In the genomic region with DNA sequence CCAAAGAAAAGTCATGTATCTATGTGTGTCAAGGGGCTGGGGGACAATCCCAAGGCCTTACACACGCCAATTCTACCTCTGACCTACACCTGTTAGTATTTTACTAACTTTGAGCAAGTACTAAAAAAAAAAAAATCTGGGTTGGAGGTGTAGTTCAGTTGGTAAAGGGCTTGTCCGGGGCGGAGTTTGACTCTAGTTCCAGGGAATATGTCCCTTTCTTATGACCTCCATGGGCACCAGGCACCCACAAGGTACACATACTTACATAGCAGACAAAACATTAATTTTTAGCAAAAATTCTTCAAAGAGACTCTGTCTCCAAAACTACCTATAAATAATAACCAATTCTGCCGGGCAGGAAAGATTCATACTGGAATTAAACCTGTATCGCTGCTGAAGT, we compare ENCODE assay signal across 8 mouse cellular contexts. TPM values are rescaled to one million over a fixed set of nuclear protein-coding genes. Genes with fewer than 3 reads are reported as not detected.
A peak's percentile ranks its signal among the peaks of the same experiment; 100 is the strongest.
DNase-seq lines count a peak whose midpoint lies in the region; ATAC-seq and TF ChIP-seq lines count a peak whose summit lies in the region.

No protein-coding gene starts in this region.

- no peak for ATAC-seq in embryonic facial prominence, embryonic 14.5 days (ENCODE audit: low read depth)
- ATAC-seq in kidney, embryonic 16.5 days (ENCODE audit: low FRiP score, low TSS enrichment): no peak

- 27% methylated on average over 5 of the region's 5 CpGs for WGBS in embryonic facial prominence, embryonic 14.5 days
- WGBS in kidney, embryonic 16.5 days: 34% methylated on average over 5 of the region's 5 CpGs

- intact Hi-C loops in left cerebral cortex, adult 2 months (cut with DNase I): loop anchor here (2.0 kb wide), 2 partner anchors 24 to 34 kb away; partner anchors contain the start of genes Nasp and Prdx1
- intact Hi-C loops in left cerebral cortex, postnatal 10 days (cut with DNase I): loop anchor here (5.0 kb wide), 1 partner anchor 37 kb away; the partner anchor contains the start of gene Prdx1

- H3ac ChIP-seq in myocyte (ENCODE audit: control insufficient read depth, insufficient read length): peak overlapping the region; percentile 27

- no peak for TF ChIP-seq POLR2A in myocyte (IDR thresholded peaks at IDR 0.05; ENCODE audit: insufficient read length, low read depth)

- H3K79me2 ChIP-seq in myocyte (ENCODE audit: control insufficient read depth, insufficient read depth): peaks cover 60% of the 10 kb centered on the region

- H3K27ac ChIP-seq in left cerebral cortex, adult 2 months: peak overlapping the region; percentile 76
- H3K27ac ChIP-seq in embryonic facial prominence, embryonic 14.5 days (replicated peaks; ENCODE audit: low read depth, low read length): peak overlapping the region; percentile 92
- peak overlapping the region; percentile 96 for H3K27ac ChIP-seq in kidney, embryonic 16.5 days (ENCODE audit: low read length)

- no peak for DNase-seq in left cerebral cortex, adult 2 months (ENCODE audit: extremely low spot score in 1 of 2, low spot score in 2 of 2)
- no peak for DNase-seq in left cerebral cortex, postnatal 10 days (ENCODE audit: extremely low spot score in 1 of 2, low spot score in 2 of 2)
- DNase-seq in embryonic facial prominence, embryonic 14.5 days (ENCODE audit: low spot score): no peak
- DNase-seq in embryo, embryonic 10 days (ENCODE audit: low spot score): no peak
- no peak for DNase-seq in urinary bladder, postnatal 36 days (ENCODE audit: low spot score in 2 of 2)
- DNase-seq in embryo, embryonic 11 days: no peak

- H3K9me3 ChIP-seq in embryonic facial prominence, embryonic 14.5 days (ENCODE audit: control insufficient read depth, low read length): no peaks in the 10 kb centered on the region
- no peaks in the 10 kb centered on the region for H3K9me3 ChIP-seq in kidney, embryonic 16.5 days (ENCODE audit: low read length)

- H3K4me2 ChIP-seq in embryonic facial prominence, embryonic 14.5 days (ENCODE audit: low read depth, low read length): peak overlapping the region; percentile 90
- peak overlapping the region; percentile 78 for H3K4me2 ChIP-seq in kidney, embryonic 16.5 days (replicated peaks; ENCODE audit: low read depth, low read length)
- peak overlapping the region; percentile 87 for H3K4me2 ChIP-seq in myocyte (ENCODE audit: low read depth)

- peaks cover 39% of the 10 kb centered on the region for H3K36me3 ChIP-seq in embryonic facial prominence, embryonic 14.5 days (ENCODE audit: control insufficient read depth, insufficient read depth, low read length)
- H3K36me3 ChIP-seq in kidney, embryonic 16.5 days (ENCODE audit: insufficient read depth, low read length): peaks cover 16% of the 10 kb centered on the region
- H3K36me3 ChIP-seq in myocyte (ENCODE audit: control insufficient read depth, insufficient read depth): peaks cover 8% of the 10 kb centered on the region

- H3K4me3 ChIP-seq in left cerebral cortex, adult 2 months: peak overlapping the region; percentile 89
- peak overlapping the region; percentile 79 for H3K4me3 ChIP-seq in embryonic facial prominence, embryonic 14.5 days (ENCODE audit: low read depth, low read length)
- peak overlapping the region; percentile 82 for H3K4me3 ChIP-seq in kidney, embryonic 16.5 days (ENCODE audit: low read length)
- peak overlapping the region; percentile 79 for H3K4me3 ChIP-seq in myocyte

- H3K9ac ChIP-seq in embryonic facial prominence, embryonic 14.5 days (ENCODE audit: low read depth, low read length): peak overlapping the region; percentile 89
- H3K9ac ChIP-seq in kidney, embryonic 16.5 days (replicated peaks; ENCODE audit: low read length): peak overlapping the region; percentile 96

- no peak for TF ChIP-seq CTCF in left cerebral cortex, adult 2 months (IDR thresholded peaks at IDR 0.05)

- H3K4me1 ChIP-seq in embryonic facial prominence, embryonic 14.5 days (ENCODE audit: control insufficient read depth, insufficient read depth, low read length): peaks cover 9% of the 10 kb centered on the region
- peaks cover 30% of the 10 kb centered on the region for H3K4me1 ChIP-seq in kidney, embryonic 16.5 days (ENCODE audit: insufficient read depth, low read length)

- H3K27me3 ChIP-seq in embryonic facial prominence, embryonic 14.5 days (replicated peaks; ENCODE audit: control insufficient read depth, insufficient read depth, low read length): no peaks in the 10 kb centered on the region
- no peaks in the 10 kb centered on the region for H3K27me3 ChIP-seq in kidney, embryonic 16.5 days (ENCODE audit: insufficient read depth, low read length)
- no peaks in the 10 kb centered on the region for H3K27me3 ChIP-seq in myocyte (ENCODE audit: control insufficient read depth, insufficient read depth, insufficient read length)

TF ChIP-seq in myocyte, 11 proteins besides CTCF, POLR2A, EP300 and RAD21:
- TF ChIP-seq E2F4 (IDR thresholded peaks at IDR 0.05; ENCODE audit: insufficient read depth) (no peak), TCF3 (IDR thresholded peaks at IDR 0.05; ENCODE audit: insufficient read length, low read depth) (no peak), MYOD1 (IDR thresholded peaks at IDR 0.05; ENCODE audit: control insufficient read depth in 1 of 3, insufficient read length in 2 of 3, low read depth in 2 of 3) (no peak), MYOG (IDR thresholded peaks at IDR 0.05; ENCODE audit: control insufficient read depth in 1 of 3, insufficient read depth in 1 of 3, insufficient read length in 2 of 3, low read depth in 2 of 3) (no peak), CEBPB (IDR thresholded peaks at IDR 0.05; ENCODE audit: insufficient read depth, poor library complexity, severe bottlenecking) (no peak)

RNA-seq across cellular contexts. Expression of gene Akr1a1, which starts 1.1 kb away (rescaled TPM):
- 100 to 1,000 TPM; 376 to 408 TPM for total RNA-seq in left cerebral cortex, adult 2 months (2021)
- total RNA-seq in left cerebral cortex, postnatal 10 days (2021): 100 to 1,000 TPM; 594 to 625 TPM
- 762 and 846 TPM in 2 replicates for polyA plus RNA-seq in embryonic facial prominence, embryonic 14.5 days (2014; fragmentation: Nextera tagmentation; extraction: Ambion mirVana)
- 869 and 947 TPM in 2 replicates for polyA plus RNA-seq in kidney, embryonic 16.5 days (2015; fragmentation: Nextera tagmentation; extraction: Ambion mirVana)
- 746 TPM for polyA plus RNA-seq in myocyte (2012; fragmentation: generic; extraction: Trizol)

RNA-seq across cellular contexts. Expression of gene Nasp, which starts 22.6 kb away (rescaled TPM):
- 10 to 100 TPM; 32.6 to 34.9 TPM for total RNA-seq in left cerebral cortex, adult 2 months (2021)
- total RNA-seq in left cerebral cortex, postnatal 10 days (2021): 10 to 100 TPM; 74.7 to 78.1 TPM
- 99.2 and 113 TPM in 2 replicates for polyA plus RNA-seq in embryonic facial prominence, embryonic 14.5 days (2014; fragmentation: Nextera tagmentation; extraction: Ambion mirVana)
- polyA plus RNA-seq in kidney, embryonic 16.5 days (2015; fragmentation: Nextera tagmentation; extraction: Ambion mirVana): 144 and 169 TPM in 2 replicates
- polyA plus RNA-seq in myocyte (2012; fragmentation: generic; extraction: Trizol): 20.0 TPM

RNA-seq across cellular contexts. Expression of gene Prdx1, which starts 35.0 kb away (rescaled TPM):
- total RNA-seq in left cerebral cortex, adult 2 months (2021): 100 to 1,000 TPM; 136 to 139 TPM
- total RNA-seq in left cerebral cortex, postnatal 10 days (2021): 100 to 1,000 TPM; 173 to 197 TPM
- polyA plus RNA-seq in embryonic facial prominence, embryonic 14.5 days (2014; fragmentation: Nextera tagmentation; extraction: Ambion mirVana): 1,105 and 1,130 TPM in 2 replicates
- 1,468 and 1,536 TPM in 2 replicates for polyA plus RNA-seq in kidney, embryonic 16.5 days (2015; fragmentation: Nextera tagmentation; extraction: Ambion mirVana)
- polyA plus RNA-seq in myocyte (2012; fragmentation: generic; extraction: Trizol): 231 TPM

RNA-seq across cellular contexts. Expression of gene Ccdc17, which starts 53.9 kb away (rescaled TPM):
- 1 to 10 TPM; 5.7 to 6.0 TPM for total RNA-seq in left cerebral cortex, adult 2 months (2021)
- total RNA-seq in left cerebral cortex, postnatal 10 days (2021): 1 to 10 TPM; 3.5 to 3.9 TPM
- 4.2 and 8.0 TPM in 2 replicates for polyA plus RNA-seq in embryonic facial prominence, embryonic 14.5 days (2014; fragmentation: Nextera tagmentation; extraction: Ambion mirVana)
- 5.2 and 5.8 TPM in 2 replicates for polyA plus RNA-seq in kidney, embryonic 16.5 days (2015; fragmentation: Nextera tagmentation; extraction: Ambion mirVana)
- 0.55 TPM for polyA plus RNA-seq in myocyte (2012; fragmentation: generic; extraction: Trizol)

RNA-seq across cellular contexts. Expression of gene Mmachc, which starts 57.8 kb away (rescaled TPM):
- total RNA-seq in left cerebral cortex, adult 2 months (2021): 10 to 100 TPM; 15.2 to 15.4 TPM
- 10 to 100 TPM; 15.4 to 16.8 TPM for total RNA-seq in left cerebral cortex, postnatal 10 days (2021)
- 8.2 and 10.5 TPM in 2 replicates for polyA plus RNA-seq in embryonic facial prominence, embryonic 14.5 days (2014; fragmentation: Nextera tagmentation; extraction: Ambion mirVana)
- 27.0 and 30.6 TPM in 2 replicates for polyA plus RNA-seq in kidney, embryonic 16.5 days (2015; fragmentation: Nextera tagmentation; extraction: Ambion mirVana)
- polyA plus RNA-seq in myocyte (2012; fragmentation: generic; extraction: Trizol): 17.2 TPM
